Mouse (Mus musculus) heart, embryonic 16.5 days (tissue): Measurements from ENCODE around the gene Trib3. TPM values are rescaled to one million over a fixed set of nuclear protein-coding genes. Genes with fewer than 3 reads are reported as not detected.

Experiments used
- ATAC-seq: fragments of 200-750 bp; cut with Nextera tagmentation; replicated peaks from 2 replicates; pipeline ENCODE4 v1.8.0; 2017; ENCODE audit warnings: moderate number of reproducible peaks; ENCODE audit not compliant: insufficient read depth, low FRiP score; ENCODE audit errors: extremely low read depth
- H3K27ac ChIP-seq: fragments of 300-500 bp; sonication (generic); 2 replicates; pipeline ENCODE4 v1.5.1; 2014; ENCODE audit warnings: mild to moderate bottlenecking, low read length, control low read depth, moderate library complexity
- H3K27me3 ChIP-seq: fragments of 300-500 bp; sonication (generic); 2 replicates; pipeline ENCODE4 v1.6.1; 2014; ENCODE audit warnings: low read length, mixed read lengths; ENCODE audit not compliant: control insufficient read depth, insufficient read depth
- H3K36me3 ChIP-seq: fragments of 300-500 bp; sonication (generic); 2 replicates; pipeline ENCODE4 v1.6.1; 2014; ENCODE audit not compliant: control insufficient read depth, insufficient read depth
- H3K4me1 ChIP-seq: fragments of 300-500 bp; sonication (generic); 2 replicates; pipeline ENCODE4 v1.6.1; 2014; ENCODE audit warnings: low read length, mixed read lengths; ENCODE audit not compliant: control insufficient read depth, insufficient read depth
- H3K4me2 ChIP-seq: fragments of 300-500 bp; sonication (generic); 2 replicates; pipeline ENCODE4 v1.6.1; 2014; ENCODE audit warnings: low read depth, mild to moderate bottlenecking, control low read depth, low read length
- H3K4me3 ChIP-seq: fragments of 300-500 bp; sonication (generic); 2 replicates; pipeline ENCODE4 v1.5.1; 2014; ENCODE audit warnings: mild to moderate bottlenecking, control low read depth, low read length
- H3K9ac ChIP-seq: fragments of 300-500 bp; sonication (generic); 2 replicates; pipeline ENCODE4 v1.6.1; 2014; ENCODE audit warnings: low read length, control low read depth
- H3K9me3 ChIP-seq: fragments of 300-500 bp; sonication (generic); replicated peaks from 2 replicates; pipeline ENCODE4 v1.6.1; 2016; ENCODE audit warnings: low read length; ENCODE audit not compliant: control insufficient read depth
- WGBS: fragments of 180-500 bp; shearing (Covaris S2); extraction: QIAGEN DNeasy Blood & Tissue Kit; methylation state at CpG from one replicate; pipeline ENCODE4 v1.1.7; 2014; 5-methylcytosine and 5-hydroxymethylcytosine counted together
- polyA plus RNA-seq: library from polyadenylated mRNA; unstranded; fragments of >200 nt; fragmentation: Nextera tagmentation; extraction: Ambion mirVana; gene quantifications from 2 replicates; pipeline ENCODE4 v1.2.1, GENCODE M21; 2015

Trib3 gene
- polyA plus RNA-seq, 1 experiment from 2014 or later: 3.3 TPM

DNA sequence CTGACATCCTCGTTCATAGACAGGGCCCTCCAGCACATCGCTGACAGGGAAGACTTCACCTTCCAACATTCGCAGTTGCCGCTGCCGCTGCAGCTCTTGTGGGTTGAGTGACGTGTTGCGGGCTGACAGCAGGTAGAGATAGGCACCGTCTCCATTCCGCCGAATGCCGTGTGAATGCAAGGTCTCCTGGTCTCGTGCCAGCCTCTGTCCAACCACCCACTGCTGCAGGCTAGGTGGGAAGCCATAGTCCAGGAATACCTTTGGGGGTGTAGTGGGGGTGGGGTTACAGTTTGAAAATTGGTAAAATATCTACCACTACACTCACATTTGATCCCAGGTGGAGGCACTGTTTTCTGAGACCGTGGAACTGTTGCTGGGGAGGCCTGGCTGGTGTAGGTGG lies 17.7 kb downstream of the Trib3 start:
- peaks cover 9% of the 10 kb centered on the region for H3K4me1 ChIP-seq
- H3K27ac ChIP-seq: no peak overlapping the region
- no peak overlapping the region for H3K4me3 ChIP-seq
- no peak for ATAC-seq
- WGBS: 67% methylated on average over 13 of the region's 13 CpGs
- no peaks in the 10 kb centered on the region for H3K27me3 ChIP-seq
- H3K4me2 ChIP-seq: no peak overlapping the region
- H3K9me3 ChIP-seq: no peaks in the 10 kb centered on the region
- H3K36me3 ChIP-seq: peaks cover 48% of the 10 kb centered on the region
- no peak overlapping the region for H3K9ac ChIP-seq

DNA sequence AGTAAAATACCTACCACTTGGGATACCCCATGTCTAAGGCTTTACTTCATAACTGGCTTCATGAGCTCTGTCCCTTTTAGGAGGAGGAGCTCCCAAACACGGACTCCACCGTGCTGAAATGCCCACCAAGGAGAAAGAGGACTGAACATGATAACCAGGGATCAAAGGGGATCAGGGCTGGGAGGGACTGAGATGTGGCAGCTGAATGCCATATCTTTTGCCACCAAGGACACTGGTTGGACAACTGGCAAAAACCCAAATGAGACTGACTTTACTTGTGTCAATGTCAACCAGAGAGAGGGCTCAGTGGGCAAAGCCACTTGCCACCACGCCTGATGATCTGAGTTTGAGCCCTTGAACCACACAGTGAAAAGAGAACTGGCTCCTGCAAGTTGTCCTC lies 19.0 kb downstream of the Trib3 start:
- Histone ChIP-seq H3K9ac (no peak overlapping the region), H3K4me2 (no peak overlapping the region), H3K27ac (no peak overlapping the region), H3K4me1 (no peaks in the 10 kb centered on the region), H3K36me3 (peaks cover 59% of the 10 kb centered on the region), H3K27me3 (no peaks in the 10 kb centered on the region), H3K4me3 (no peak overlapping the region), H3K9me3 (no peaks in the 10 kb centered on the region)
- ATAC-seq: no peak
- WGBS: 83% methylated on average over 3 of the region's 3 CpGs

- H3K4me1 ChIP-seq: no peaks in the 10 kb centered on the region
- H3K27ac ChIP-seq: no peak overlapping the region
- H3K4me3 ChIP-seq: no peak overlapping the region
- H3K27me3 ChIP-seq: no peaks in the 10 kb centered on the region
- peaks cover 62% of the 10 kb centered on the region for H3K36me3 ChIP-seq
- no peak overlapping the region for H3K9ac ChIP-seq
- 94% methylated on average over 14 of the region's 14 CpGs for WGBS
- H3K4me2 ChIP-seq: no peak overlapping the region
- no peaks in the 10 kb centered on the region for H3K9me3 ChIP-seq
- no peak for ATAC-seq
These were observed 19.9 kb downstream of the Trib3 start for GRCm38 (mm10) chr2:152323971-152324370.

DNA sequence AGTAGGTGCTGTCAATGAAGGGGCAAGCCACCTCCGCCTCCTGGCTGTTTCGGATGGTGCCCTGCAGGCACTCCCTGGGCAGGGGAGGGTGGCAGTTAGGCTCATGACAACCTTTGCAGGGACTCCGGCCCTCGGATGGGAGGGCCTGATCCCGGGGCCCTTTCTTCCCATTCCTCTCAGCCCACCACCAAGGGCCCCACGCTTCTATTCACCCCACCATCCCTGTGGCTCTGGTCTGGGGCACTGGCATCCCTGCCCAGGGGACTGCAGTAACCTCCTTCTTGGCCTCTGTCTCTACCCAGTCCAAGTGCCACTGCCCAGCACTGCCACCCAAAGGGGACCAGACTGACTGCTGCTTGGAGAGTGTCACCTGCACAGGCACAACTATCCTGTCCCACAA lies 21.6 kb downstream of the Trib3 start:
- Histone ChIP-seq H3K4me2 (no peak overlapping the region), H3K9me3 (no peaks in the 10 kb centered on the region), H3K27ac (no peak overlapping the region), H3K27me3 (no peaks in the 10 kb centered on the region), H3K36me3 (peaks cover 68% of the 10 kb centered on the region), H3K4me3 (no peak overlapping the region), H3K9ac (no peak overlapping the region), H3K4me1 (no peaks in the 10 kb centered on the region)
- ATAC-seq: no peak
- 86% methylated on average over 6 of the region's 6 CpGs for WGBS

DNA sequence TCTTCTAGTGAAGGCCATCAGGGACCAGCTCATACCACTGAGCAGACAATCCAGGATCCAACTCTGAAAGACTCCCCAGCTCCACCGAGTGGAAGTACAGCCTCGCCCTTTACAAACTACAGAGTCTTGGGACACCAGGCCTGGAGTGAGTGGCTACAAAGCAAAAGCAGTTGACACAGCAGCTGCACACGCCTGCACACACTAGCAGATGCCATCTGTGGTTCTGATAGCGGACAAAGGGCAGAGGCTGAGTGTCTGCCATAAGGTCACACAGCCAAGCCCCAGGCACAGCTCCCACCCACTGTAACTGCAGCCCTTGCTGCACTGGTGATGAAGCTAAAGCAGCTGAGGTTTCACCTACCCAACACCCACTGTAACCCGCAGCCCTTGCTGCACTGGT lies 22.3 kb downstream of the Trib3 start:
- no peak for ATAC-seq

GRCm38 (mm10) chr2:152317054-152317453 lies 26.8 kb downstream of the Trib3 start:
- Histone ChIP-seq H3K4me2 (no peak overlapping the region), H3K9ac (no peak overlapping the region), H3K4me3 (no peak overlapping the region), H3K36me3 (peaks cover 69% of the 10 kb centered on the region), H3K4me1 (peaks cover 5% of the 10 kb centered on the region; the same call in 1 of the 2 replicates), H3K27ac (no peak overlapping the region), H3K9me3 (no peaks in the 10 kb centered on the region), H3K27me3 (no peaks in the 10 kb centered on the region)
- ATAC-seq: no peak
- WGBS: 73% methylated on average over 6 of the region's 6 CpGs

More for the DNA sequence above, 22.3 kb downstream of the Trib3 start:
- Histone ChIP-seq H3K36me3 (peaks cover 68% of the 10 kb centered on the region), H3K9ac (no peak overlapping the region), H3K4me3 (no peak overlapping the region), H3K9me3 (no peaks in the 10 kb centered on the region), H3K4me1 (no peaks in the 10 kb centered on the region), H3K27ac (no peak overlapping the region), H3K27me3 (no peaks in the 10 kb centered on the region), H3K4me2 (no peak overlapping the region)
- 89% methylated on average over 5 of the region's 5 CpGs for WGBS

DNA sequence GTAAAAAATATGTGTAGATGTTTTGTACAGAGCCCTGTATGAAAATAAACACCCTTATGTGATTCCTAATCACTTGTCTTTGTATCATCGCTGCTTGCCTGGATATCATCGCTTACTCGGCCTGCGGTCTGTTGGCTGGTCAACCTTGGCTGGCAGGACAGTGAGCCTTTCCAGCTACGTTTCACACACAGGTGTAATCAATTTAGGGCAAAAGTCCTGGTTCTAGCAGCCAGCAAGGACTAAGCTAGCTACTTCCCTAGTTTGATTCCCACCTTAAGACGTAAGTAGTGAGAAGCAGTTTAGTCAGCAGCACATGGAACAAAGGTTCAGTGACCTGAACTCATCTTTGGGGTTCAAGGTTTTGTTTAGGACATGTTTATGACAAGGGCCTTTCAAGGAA lies 29.9 kb downstream of the Trib3 start:
- 83% methylated on average over 6 of the region's 6 CpGs for WGBS
- Histone ChIP-seq H3K36me3 (peaks cover 70% of the 10 kb centered on the region), H3K9me3 (no peaks in the 10 kb centered on the region), H3K27me3 (no peaks in the 10 kb centered on the region), H3K4me3 (no peak overlapping the region), H3K27ac (no peak overlapping the region), H3K4me2 (no peak overlapping the region), H3K9ac (no peak overlapping the region), H3K4me1 (peaks cover 5% of the 10 kb centered on the region; the same call in 1 of the 2 replicates)
- ATAC-seq: no peak

GRCm38 (mm10) chr2:152312996-152313395 lies 30.8 kb downstream of the Trib3 start:
- Histone ChIP-seq H3K4me2 (no peak overlapping the region), H3K27me3 (no peaks in the 10 kb centered on the region), H3K36me3 (peaks cover 70% of the 10 kb centered on the region), H3K4me1 (peaks cover 5% of the 10 kb centered on the region; the same call in 1 of the 2 replicates), H3K9ac (no peak overlapping the region), H3K4me3 (no peak overlapping the region), H3K9me3 (no peaks in the 10 kb centered on the region), H3K27ac (no peak overlapping the region)
- 55% methylated on average over 7 of the region's 7 CpGs for WGBS
- ATAC-seq: 0 out of 2 replicates have a peak, but pooled peaks have one; percentile 12

DNA sequence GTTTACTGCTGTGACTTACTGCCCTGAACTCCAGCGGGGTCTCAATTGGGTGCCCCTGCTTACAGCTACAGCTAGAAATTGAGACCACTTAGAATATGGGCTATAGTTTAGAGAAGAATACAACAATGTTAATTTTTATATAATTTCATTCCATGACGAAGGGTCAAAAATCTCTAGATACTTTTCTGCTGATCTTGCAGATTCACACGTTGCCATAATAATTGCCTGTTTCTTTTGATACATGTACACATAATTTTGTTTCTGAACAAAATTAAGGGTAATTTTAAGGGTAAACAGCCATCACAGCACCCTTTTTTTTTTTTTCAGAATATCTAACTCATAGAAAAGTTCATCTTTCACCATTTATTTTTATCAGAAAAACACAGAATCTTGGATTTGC lies 36.6 kb downstream of the Trib3 start:
- Histone ChIP-seq H3K4me1 (no peaks in the 10 kb centered on the region), H3K4me2 (no peak overlapping the region), H3K27me3 (no peaks in the 10 kb centered on the region), H3K9me3 (no peaks in the 10 kb centered on the region), H3K9ac (no peak overlapping the region), H3K4me3 (no peak overlapping the region), H3K27ac (no peak overlapping the region), H3K36me3 (peaks cover 78% of the 10 kb centered on the region)
- no peak for ATAC-seq
- 84% methylated on average over 3 of the region's 3 CpGs for WGBS

DNA sequence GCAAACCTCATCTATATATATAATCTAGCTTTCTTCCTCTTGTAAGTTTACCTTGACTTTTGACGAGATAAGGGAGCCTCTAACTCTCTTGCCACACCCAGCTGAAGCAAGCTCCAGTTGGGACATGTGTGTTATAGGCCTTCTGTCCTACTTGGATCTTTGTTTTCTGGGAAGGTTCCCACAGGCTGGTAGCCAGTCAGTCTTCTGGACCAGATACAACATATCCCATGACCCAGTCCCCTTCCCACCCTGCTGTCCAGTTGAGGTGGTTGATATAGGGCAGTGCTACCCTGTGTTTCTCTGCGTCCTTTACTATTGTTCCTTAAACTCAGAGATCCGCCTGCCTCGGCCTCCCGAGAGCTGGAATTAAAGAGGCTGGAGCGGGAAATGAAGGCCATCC lies 38.4 kb downstream of the Trib3 start:
- ATAC-seq: no peak
- Histone ChIP-seq H3K36me3 (peaks cover 65% of the 10 kb centered on the region), H3K9ac (no peak overlapping the region)

More for the DNA sequence above, 38.4 kb downstream of the Trib3 start:
- Histone ChIP-seq H3K4me1 (no peaks in the 10 kb centered on the region), H3K4me2 (no peak overlapping the region), H3K27ac (no peak overlapping the region), H3K9me3 (no peaks in the 10 kb centered on the region), H3K4me3 (no peak overlapping the region), H3K27me3 (no peaks in the 10 kb centered on the region)
- WGBS: 95% methylated on average over 6 of the region's 6 CpGs
